Mouse (Mus musculus): Measurements from ENCODE around the gene Tecpr1.

The Tecpr1 gene

DNA sequence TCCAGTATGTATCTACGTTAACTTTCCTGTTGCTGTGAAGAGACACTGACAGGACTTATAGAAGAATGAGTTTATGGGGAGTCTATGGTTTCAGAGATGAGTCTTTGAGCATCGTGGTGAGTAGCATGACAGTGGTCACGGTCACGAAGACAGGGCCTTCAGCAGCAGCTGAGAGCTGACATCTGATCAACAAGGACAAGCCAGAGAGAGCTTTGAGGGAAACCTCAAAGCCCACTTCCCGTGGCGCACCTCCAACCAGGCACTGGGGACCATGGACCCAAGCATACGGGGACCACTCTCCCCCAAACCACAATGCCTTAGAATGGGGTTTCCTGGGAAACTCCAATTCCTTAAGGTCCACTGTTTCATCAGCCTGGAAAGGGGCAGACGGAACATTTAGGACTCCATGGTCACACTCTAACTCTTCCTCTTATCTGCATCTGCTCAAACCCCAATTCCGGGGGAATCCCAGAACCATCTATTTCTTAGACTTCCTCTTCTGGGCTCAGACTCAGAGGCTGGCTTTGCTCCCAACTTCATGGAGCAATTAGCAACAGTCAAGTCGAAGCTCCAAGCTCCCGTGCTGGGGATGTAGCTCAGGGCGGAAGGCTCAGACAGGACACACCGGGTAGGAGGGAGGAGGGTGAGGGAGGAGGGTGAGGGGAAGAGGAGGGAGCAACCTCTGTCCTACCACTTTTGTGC, 28.6 kb upstream of the Tecpr1 start:
- no peak for DNase-seq

DNA sequence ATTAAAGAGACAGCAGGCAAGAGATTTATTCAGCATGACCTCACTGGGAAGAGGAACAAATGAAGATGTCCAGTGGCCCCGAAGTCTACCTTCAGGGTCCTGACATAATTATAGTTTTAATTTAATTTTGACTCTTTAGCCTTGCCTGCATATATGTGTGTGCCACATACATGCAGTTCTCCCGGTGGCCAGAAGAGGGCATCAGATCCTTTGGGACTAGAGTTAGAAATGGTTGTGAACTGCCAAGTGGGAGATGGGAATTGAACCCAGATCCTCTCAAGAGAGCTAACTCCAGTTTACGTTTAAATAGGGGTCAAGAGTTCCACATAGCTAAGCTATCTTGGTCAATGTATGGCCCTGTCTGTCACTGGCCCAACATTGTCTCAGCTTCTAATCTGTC, 26.5 kb upstream of the Tecpr1 start:
- DNase-seq = no peak

DNA sequence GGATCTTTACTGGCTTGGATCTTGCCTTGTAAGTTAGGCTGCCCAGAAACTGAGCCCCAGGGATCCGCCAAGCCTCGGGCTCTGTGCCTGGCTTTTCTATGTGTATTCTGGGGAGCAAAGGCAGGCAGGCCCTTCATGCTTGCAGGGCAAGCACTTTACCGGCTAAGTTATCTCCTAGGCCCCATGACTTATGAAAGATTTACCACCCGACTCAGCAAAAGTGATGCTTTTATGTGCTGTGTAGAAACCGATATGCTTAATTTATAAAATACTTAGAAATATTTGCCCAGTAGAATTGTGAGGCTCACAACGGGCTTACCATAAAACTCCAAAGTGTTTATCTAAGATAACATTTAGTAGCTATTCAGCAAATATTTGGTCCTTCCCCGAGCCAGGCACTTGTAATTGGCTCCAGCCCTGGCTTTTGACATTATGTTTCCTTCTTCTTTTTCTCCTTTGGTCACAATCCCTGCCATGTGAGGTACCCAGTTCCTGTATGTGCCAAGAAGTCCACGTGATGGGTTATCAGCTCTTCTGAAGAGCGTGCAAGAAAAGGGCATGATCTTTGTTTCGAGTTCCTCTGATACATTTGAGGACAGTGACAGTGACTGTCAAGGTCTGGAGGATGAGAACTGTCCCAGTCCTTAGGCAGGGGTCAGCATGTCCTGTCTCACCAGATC, 24.6 kb upstream of the Tecpr1 start:
- no peak for DNase-seq

DNA sequence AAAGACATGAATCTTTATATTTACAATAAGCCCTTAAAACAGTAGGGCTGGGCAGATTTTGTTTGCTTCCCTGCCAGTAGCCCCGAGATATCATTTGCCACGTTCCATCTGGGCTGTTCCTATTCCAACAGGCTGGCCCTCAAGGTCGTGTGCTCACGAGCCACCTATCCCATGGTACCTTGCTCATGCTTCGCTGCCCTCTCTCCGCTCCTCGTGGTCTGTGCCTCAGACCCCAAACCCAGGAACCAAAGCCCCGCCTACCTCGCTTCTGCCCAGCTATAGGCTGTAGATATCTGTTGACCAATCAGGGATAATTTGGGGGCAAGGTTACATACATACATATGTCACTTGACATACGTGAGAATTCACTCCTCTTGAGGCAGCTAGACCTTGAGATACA, 23.9 kb upstream of the Tecpr1 start:
- no peak for DNase-seq

DNA sequence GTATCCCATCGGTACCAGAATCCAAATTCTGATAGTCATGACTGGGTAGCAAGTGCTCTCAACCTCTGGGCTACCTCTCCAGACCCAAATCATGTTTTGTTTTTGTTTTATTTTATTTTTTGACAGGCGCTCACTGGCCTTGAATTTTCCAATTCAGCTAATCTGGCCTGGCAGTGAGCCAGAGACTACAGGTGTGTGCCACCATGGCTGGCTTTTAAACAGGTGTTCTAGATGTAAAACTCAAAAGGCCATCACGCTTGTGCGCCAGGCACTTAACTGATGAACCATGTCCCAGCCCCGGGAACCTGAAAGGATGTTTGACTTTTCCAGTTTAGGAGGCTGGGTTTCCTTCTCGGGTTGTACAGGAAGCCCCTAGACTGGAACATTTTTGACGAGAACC, 23.3 kb upstream of the Tecpr1 start:
- no peak for DNase-seq

DNA sequence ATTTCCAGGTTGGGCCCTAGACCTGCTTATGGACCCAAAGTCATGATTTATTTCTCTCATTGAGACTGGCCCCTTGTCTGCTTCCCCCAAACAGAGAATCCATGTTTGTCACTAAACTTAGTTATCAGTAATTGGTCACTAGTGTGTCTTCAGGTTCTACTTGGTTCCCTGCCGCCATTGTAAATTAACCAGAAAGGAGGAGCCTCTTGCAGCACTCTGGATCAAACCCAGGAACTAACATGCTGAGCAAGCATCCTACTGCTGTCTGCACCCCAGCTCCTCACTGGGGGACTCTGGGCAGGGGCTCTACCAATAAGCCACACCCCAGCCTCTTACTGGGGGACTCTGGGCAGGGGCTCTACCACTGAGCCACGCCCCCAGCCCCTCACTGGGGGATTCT, 22.2 kb upstream of the Tecpr1 start:
- DNase-seq = no peak

DNA sequence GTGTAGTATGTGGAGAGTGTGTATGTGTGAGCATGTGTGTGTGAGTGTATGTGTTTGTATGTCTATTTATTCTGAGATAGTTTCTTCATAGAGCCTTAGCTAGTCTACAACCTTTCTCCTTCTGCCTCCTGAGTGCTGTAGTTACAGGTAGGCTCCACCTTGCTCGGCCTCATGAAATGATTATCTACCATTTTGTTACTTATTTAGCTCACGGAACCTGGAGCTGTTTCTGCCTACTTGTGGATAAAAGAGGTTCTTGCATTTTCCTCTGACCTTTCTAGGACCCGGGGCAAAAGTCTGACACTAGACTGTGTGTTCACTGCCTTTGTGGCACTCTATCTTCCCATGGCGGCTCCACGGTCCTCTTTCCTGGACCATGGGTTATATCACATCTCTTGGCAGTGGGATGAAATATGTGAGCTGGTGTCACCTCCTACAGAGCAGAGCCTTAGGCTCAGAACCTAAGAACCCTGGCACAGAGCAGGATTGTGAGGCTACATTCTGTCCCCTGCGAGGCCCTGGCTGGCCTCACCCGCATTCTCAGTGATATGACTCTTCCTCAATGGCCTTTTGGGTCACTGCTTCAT, 20.6 kb upstream of the Tecpr1 start, which contains the start of gene Bri3:
Gene Bri3, plus strand, starts transcription at position 537 of the 587 bp plus-strand sequence.
- no peak for DNase-seq

DNA sequence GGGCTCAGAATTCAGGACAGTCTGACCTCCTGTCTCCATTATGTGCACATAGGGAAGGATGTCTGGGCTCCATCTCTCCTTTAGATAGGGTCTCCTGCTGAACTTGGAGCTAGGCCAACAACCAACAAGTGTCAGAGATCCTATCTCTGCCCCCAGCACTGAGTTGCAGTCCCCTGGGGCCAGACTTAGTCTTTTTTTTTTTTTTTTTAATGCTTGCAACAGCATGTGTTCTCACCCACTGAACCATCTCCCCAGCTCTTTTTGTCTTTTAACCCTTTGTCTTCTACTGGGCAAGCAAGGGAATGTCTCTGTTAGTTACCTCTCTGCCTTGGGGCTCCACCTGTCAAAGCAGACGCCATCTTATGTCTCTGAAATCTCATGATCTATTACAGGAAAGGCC, 15.6 kb upstream of the Tecpr1 start:
- DNase-seq = no peak

DNA sequence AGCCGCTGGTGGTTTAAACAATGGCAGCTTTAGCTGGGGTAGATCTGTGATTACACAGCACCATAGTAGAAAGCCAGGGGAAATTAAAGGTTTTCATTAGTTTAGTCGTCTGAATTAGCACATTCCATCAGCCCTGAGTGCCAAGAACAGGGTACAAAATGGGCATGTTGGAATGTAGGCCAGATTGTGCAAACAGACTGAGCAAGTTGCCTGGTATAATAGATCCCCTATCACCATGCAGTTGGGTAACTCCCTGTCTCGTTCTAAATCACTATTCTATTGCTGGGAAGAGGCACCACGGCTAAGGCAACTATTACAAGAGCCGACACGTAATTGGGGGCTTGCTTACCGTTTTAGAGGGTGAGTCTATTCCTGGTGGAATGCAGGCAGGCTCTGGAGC, 11.3 kb upstream of the Tecpr1 start:
- DNase-seq = no peak

DNA sequence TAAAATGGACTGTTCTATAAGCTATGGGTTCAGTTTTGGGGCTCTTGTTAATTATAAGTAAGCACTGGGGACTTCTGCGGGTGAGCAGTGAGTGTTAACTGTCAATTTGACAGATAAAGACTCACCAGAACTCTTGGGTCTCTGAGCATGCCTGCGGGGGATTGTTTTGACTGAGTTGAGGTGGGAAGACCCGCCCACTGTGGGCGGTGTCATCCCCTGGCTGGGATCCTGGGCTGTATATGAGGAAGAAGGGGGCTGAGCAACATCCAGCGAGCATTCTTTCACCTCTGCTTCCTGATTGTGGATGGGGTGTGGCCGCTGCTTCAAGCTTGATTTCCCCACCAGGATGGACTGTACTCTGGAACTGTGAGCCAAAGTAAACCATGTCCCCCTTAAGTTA, 10.8 kb upstream of the Tecpr1 start:
- DNase-seq = no peak

DNA sequence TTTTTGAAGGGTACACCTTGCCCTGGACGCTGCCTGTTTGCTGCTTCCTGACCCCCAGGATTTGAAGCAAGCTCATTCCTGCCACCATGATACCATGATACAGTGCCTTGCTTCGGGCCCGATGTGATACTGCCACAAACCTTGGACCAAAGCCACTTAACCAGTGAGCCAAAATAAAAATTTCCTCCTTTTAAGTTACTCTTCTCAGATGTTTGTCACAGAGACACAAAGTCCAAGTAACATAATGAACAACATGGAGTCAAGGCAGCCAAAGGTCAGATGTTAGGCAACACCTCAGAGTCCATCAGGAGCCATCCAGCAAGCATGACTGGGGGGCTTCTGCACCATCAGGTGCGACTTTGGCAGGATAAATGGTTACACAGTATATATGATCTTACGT, 9.1 kb upstream of the Tecpr1 start:
- no peak for DNase-seq

DNA sequence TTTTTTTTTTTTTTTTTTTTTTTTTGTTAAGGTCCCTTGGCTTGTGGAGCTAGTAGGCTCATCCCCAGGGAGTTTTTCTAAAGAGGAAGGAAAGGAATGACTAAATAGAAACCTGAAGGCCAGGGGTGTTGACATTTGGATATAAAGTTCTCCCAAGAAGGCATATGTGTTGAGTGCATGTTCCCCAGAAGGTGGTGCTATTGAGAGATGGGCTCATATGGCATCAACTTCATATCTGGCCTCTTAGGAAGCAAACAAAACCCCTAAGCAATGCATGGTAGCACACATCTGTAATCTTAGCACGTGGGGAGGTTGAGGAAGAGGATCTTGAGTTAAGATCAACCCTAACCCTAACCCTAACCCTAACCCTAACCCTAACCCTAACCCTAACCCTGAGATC, 8.0 kb upstream of the Tecpr1 start:
- DNase-seq = no peak

DNA sequence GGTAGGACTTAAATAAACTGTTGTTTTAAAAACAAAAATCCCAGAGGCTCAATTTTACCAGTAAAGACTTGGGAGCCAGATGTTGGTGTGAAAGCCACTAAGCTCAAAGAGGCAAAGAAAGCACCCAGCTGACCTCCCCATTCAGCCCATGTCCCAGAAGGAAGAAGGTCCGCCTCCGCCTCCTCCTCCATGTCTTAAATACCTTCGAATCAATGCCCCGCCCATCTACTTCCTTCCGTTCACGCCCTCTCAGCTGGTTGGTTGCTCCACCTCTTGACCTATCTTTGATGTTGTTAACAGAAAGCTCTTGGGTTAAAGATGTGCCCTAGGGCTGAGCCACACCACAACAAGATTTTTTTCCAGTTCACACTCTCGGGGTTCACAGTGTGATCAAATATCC, 6.8 kb upstream of the Tecpr1 start:
- DNase-seq = no peak

DNA sequence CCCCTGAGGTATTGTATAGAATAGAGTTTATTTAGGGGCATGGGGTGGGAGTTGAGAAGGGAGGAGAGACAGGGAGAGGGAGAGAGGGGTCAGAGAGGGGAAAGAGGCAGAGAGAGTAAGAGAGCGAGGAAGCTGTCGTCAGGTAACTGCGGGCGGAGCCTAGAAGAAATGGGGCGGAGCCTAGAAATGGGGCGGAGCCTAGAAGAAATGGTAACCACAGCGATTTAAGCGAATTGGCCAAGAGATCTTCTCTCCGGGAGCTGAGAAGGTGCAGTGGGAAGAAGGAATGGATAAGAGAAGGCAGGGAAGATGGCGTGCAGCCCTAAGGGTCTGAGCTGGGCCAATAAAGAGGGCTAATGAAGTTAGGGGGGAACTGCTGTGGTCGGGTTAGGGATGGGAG, 2.8 kb upstream of the Tecpr1 start:
- DNase-seq = no peak

DNA sequence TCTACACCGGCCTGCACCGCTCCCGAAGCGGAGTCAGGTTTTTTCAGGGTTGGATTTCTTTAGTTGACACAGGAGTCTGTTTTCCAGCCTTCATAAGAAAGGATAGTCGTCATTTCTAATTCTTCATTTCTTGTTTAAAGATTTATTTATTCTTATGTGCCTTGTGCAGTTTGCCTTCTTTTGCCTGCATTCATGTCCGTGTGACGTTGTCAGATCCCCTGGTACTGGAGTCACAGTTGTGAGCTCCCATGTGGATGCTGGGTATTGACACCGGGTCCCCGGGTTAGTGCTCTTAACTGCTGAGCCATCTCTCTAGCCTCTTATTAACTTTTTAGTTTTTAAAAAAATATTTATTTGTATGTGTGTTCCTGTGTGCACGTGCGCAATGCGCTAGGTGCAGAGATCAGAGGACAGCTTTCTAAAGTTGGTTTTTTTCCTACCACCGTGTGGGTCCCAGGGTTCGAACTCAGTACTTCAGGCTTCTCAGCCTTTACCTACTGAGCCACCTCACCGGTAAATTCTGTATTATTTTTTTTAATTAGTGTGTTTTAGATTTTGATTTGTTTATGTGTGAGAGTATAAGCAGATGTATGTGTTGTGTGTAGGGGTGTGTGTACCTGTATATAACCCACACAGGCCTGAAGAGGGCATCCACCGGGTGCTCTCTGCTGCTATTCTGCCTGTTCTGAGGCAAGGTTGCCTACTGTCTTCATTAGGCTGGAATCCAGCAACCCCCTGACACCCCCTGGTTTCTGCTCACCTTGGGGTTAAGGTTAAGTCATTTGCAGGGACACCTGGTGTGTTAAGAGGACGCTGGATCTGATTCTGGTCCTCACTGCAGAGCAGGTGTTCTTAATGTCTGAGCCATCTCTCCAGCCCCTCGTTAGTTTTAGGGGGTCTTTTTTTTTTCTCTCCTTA, 743 bp upstream of the Tecpr1 start:
- DNase-seq = no peak

DNA sequence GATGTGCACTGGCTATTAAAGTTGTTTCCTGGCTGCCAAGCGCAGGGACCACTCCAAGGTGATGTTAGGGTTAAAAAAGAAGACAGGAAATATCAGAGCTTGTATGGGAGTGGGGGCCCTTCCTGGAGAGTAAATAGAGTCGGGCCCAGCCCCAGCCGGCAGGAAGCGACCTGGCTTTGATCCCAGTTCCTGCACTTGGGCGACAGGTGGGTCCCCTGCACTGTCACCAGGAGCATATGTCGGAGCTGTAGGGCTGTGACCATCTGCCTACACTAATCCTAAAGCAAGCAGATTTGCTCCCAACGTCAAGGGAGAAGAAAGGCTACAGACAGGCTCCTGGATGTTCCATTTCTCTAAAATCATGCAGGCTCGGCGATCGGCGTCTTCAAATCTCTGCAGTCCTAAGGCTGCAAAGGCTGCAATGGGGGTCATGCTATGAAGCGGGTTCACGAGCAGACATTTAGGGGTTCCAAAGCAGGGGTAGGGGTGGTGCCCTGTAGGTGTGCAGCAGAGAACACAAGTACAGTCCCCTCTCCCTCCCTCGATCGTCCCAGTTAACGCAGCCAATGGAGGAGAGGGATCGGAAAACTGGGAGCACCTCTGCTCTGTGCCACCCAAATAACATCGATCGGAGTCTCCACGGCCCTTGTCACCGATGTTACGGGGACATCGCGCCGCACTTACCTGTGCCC, 458 bp downstream of the Tecpr1 start:
- DNase-seq = peak; percentile 55 to 62

DNA sequence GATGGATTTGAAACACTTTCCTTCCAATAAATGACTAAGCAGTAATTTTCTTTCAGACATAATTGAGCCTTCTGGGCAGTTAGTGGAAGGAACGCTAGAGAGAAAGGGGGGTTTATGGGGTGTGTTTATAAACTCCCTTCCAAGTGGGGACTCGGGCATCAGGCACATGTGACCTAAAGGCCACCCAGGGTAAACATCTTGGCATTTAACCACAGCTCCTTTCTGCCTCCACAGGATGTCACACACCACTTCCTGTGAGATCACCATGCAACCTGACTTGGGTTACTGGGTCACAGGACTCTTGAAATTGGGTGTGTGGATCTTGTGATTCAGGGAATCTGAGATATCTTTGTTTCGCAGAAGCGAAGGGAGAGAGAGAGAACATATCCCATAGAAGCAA, 2.1 kb downstream of the Tecpr1 start:
- peak in 1 of 2 experiments; percentile 63 for DNase-seq

DNA sequence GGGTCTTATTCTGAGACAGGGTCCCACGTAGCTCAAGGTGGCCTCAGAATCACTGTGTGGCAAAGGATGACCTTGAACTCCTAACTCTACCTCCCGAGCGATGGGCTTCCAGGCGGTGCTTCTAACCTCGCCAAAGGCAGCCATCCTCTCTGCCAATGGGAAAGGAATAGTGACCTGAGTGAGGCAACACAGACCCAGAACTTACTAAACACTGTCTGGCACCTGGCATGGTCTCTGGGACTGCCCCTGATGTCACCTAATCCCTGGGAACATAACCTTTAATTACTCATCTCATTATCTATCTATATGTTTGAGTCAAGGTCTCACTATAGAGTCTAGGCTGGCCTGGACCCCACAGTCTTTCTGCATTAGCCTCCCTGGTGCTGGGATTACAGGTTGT, 3.5 kb downstream of the Tecpr1 start:
- no peak for DNase-seq

DNA sequence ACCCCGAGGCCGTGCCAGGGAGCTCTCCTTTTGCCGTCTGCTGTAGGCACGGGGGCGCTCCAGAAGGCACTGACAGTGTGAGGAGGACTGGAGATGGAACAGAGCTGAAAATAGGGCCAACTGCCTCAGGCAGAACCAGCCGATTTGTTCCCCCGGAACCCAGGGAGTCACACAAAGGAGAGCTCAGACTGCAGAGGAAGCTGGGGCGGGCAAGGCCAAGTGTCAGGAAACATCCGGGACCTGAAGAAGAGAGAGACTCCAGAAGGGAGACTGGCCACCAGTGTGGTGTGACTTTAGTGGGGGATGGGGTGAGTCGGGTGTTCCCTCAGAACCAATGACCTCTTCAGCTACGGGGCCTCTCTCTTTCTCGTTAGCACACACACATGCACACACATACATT, 4.1 kb downstream of the Tecpr1 start:
- no peak for DNase-seq

DNA sequence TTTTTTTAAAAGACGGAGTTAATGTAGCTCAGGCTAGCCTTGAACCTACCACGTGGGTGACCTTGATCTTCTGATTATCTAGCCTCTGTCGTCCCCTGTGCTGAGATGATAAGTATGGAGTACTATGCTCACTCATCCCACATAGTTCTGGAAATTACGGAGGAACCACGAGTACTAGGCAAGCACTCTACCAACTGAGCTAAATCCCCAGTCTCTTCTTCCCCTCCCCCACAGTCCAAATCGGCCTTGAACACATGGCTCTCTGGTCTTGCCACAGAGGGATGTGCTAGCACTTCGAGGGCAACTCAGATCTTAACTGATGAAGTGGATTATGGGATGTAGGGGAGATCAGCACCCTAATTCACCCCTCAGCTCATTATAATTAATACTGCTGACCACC, 5.4 kb downstream of the Tecpr1 start:
- DNase-seq = no peak

DNA sequence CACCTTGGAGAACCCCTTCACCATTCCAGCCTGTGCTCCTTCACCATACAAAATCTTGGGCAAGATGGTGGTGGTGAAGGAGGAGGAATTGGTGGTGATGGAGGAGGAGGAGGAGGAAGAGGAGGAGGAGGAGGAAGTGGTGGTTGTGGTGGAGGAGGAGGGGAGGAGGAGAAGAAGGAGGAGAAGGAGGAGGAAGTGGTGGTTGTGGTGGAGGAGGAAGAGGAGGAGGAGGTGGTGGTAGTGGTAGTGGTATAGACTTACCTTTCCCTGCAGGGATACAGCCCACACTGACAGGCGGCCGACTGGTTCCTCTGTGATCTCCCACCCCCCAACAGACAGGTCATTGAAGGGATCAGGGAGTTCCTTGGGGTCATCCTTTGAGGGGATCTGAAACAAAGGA, 7.4 kb downstream of the Tecpr1 start:
- no peak for DNase-seq

DNA sequence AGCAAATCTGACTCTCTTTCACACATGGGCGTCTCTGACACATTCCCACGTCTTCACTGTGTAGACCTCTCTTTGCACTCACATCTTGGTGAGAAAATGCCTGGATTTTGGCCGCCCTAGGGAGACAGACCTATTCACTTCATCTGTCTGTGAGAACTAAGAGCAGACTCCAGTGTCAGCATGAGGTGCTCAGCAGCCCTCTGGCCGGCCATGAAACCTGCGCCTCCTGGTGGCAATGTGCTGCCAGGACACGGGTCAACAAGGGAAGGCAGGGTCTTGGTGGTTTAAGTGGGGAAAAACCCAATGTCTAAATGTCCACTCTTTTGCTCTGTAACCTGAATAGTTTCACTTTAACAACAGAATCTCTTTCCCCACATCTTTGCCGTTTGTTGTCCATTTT, 9.0 kb downstream of the Tecpr1 start:
- no peak for DNase-seq

DNA sequence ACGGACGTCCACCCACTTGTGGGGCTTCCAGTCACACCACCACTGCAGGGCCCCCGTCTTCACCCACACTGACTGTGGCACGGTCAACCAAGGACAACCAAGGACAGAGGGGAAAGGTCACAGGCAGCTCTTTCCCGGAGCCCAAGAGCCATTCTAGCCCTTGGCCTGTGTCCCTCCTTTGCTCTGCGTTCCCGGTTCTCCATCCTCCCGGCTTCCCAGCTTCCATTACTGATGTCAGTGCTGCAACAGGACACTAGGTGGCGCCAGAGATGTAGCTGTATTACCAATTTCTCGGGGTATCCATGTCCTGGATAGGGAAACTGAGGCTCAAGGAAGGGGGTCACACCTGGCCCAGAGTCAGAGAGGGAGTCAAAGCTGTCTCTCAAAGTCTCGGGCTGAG, 15.9 kb downstream of the Tecpr1 start:
- no peak for DNase-seq
